Mouse (Mus musculus) skeletal muscle tissue, adult 2 months (tissue): ENCODE data around the gene Wwp2.

Experiments
- DNase-seq: peaks from one replicate; pipeline ENCODE4 v3.0.0-alpha.2; 2012; ENCODE audit warnings: low read depth, low spot score

Wwp2 gene

DNA sequence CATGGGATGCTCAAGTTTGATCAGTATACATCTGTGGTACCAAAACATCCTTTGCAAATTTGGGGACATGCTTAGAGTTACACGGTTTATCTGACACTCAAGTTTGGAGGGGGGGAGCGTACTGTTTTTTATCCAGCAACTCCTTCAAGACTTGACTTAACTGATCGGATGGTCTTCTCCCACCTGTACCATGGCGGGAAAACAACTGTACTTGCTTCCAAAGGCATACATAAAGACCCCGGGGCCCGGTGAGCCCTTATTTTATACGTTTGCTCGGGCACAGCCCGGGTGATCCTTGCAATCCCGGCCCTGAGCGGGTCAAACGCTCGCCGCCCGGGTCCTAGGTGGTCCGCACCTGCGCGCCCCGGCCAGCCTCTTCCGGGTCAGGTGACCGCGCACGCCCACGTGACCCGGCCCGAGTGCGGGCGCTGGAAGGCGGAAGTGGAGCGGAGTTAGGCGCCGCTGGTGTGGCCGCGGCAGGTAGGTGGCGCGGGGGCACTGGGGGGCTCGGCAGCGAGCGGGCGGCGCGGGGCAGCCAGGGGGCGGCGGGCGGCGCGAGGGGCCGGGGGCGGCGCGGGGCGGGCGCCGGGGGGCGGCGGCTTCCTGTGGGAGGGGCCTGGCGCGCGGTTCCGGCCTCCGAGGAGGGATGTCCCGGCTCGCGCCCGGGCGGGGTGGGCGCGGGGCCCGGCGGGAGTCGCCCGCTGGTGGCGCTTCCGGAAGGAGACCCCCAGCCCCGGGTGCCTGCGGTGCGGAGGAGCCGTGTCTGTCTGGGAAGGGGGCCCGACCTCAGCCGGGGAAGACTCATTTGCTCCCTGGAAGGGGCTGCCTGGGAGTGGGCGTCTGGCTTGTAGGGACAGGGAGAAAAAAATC is at the start of gene Wwp2:
Gene Wwp2 (plus strand): TSS at position 404 of the 870 bp plus-strand sequence.
- DNase-seq: no peak

GRCm38 (mm10) chr8:107386642-107387041 is 49.5 kb upstream of the Wwp2 start:
- DNase-seq: peak; percentile 48

DNA sequence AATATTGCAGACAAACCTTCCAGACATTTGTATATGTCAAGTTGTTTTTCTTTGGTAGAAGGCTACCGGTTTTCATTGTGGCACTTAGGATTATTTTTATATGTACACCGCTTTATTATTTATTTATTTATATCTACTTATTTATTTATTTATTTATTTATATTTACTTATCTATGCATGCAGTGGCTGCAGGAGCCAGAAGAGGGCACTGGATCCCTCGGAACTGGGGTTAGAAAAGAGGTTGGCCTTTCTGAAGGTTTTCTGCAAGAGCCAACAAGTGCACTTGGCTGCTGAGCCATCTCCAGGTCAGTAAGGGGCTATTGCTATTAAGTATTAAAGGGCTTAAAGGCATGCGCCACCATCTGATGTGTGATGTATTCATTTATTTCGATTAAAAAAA is 48.3 kb upstream of the Wwp2 start:
- DNase-seq: no peak

DNA sequence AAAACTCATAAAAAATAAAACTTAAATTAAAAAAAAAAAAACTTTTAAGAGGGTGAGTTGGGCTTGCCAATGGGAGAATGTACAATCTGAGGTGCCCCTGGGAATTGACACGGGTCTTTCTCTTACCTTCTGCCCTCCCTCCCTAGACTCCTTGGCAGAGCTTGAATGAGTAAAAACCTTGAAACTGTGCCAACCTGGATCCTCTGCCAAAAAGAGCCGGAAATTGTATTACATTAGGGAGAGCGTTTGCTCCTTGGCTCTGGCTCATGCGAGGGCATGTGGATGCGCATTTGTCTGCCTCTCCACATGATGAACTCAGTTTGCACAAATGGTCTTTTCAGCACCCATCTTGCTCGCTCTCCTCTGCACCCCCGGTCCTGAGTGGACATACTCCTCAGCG is 46.6 kb upstream of the Wwp2 start:
- no peak for DNase-seq

GRCm38 (mm10) chr8:107390476-107391135 is 45.6 kb upstream of the Wwp2 start:
- DNase-seq: no peak

GRCm38 (mm10) chr8:107391136-107391516 is 45.0 kb upstream of the Wwp2 start:
- no peak for DNase-seq

DNA sequence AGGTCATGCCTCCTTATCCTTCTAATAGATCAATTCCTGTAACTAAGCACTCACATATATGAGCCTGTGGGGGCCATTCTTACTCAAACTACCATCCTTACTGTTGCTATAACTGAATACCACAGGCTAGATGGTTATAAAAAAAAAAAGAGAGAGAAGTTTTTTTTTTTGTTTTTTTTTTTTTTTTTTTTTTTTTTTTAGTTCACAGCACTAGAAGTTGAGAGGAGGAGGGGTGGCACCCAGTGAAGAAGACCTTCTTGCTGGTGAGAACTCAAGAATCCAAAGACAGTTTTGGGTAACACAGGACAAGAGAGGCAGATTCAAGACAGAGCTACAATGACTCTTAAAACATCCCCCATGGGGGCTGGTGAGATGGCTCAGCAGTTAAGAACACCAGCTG is 40.8 kb upstream of the Wwp2 start:
- DNase-seq: no peak

DNA sequence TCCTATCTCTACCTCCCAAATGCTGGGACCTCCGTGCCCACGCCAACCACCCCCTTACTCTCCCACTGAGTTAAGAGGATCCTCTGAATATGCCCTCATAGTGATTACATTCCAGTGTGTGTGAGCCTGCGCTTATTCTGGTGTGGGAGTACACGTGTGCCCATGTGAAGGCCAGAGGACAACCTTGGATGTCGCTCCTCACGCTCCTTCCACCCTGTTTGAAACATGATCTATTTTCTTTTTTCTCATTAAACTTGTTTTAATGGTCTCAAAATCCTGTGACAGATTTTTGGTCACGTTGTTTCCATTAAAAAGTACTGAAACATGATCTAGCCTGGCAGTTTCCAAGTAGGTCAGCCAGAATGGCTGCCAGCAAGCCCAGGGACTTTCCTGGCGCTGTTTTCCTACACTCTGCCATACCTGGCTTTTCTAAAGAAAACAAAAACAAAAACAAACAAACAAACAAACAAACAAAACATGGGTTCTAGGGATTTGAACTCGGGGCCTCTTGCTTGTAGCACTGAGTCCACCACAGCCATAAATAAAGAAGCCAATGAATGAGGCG is 40.0 kb upstream of the Wwp2 start:
- DNase-seq: no peak

DNA sequence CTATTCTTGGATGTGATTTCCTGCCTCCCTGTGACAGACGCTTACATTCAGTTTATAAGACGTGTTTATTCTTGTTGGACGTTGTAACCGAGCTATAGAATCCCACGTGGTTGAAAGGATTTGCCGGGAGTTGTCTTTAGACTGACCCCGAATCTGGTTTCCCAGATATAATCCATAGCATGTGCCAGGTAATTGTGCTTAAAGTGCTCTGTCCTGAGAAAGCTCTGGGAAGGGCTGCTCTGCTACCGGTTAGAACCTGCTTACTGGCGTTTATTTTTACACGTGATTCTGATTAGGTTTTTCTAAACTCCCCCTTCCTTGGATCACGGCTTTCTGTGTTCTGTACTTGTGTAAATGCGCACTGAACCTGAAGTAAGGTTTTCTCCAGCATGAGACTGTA is 38.5 kb upstream of the Wwp2 start:
- DNase-seq: no peak

DNA sequence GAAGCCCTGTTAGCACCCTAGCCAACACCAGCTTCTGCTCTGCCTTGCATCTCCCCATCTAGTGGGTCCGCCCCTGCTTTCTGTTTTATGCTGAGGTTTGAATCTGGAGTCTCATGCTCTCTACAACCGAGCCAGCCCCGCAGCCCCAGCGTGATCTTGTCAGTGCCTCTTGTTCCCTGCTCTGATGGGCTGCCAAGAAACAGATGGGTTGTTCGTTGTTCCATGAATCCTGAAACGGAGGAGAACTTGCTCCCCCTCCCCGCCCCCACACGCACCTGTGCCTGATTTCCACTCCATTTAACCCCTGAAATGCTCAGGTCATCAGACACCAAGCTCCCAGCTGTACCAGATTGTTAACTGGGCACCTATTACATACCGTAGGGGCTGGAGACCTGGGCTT is 36.7 kb upstream of the Wwp2 start:
- no peak for DNase-seq

DNA sequence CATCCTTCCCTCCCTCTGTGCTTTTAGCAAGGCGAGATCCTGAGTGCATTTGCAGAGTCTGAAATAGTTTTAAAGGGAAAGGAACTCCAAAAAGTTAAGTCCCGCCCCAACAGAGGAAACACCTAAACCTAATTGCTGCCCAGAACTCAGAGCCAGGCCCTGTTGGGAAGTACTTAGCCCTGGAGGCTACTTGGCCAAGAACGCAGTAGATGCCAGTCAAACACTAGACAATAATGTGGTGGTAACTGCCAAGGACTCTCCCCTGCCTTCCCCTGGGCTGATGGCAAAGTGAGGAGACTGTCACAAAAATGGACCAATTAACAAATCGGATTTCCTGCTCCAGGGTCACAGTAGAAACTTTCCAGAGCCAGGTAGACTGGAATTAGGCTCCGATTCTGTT is 34.3 kb upstream of the Wwp2 start:
- DNase-seq: no peak

DNA sequence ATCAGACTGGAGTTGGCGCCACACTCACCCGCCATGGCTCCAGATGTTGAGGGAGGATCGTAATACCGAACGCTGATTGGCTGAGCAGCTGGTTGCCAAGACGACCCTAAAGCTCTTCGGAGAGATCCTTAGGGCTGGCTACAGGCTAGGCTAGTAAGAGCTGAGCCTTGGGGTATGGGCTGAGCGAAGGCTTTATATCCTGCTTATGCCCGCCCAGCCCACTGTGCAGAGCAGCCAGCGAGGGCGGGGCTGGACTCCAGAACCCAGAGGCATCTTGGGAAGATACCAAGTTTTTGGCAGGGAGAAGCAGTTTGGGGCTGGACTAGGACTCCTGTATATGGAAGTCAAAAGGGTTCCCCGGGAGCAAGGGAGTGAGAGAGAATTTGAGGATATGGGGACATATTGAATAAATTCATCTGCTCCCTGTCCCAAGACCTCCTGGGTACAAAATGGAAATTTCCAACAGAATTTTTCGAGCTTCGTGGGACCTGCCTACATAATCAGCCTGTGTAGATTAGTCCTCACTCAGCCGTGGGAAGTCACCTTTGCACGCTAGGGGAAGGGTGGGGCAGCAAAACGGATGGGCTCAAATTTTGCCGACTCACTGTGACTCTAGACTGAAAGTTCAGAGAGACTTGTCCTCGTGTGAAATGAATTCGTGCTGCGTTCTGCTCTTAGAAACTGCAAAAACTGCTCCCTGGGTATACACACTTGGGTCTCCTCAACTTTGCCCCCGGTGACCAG is 33.0 kb upstream of the Wwp2 start, which contains the start of gene Nqo1:
Gene Nqo1 (minus strand): TSS at position 169 of the 744 bp plus-strand sequence.
- peak; percentile 84 for DNase-seq

GRCm38 (mm10) chr8:107404057-107404456 is 32.1 kb upstream of the Wwp2 start:
- DNase-seq: no peak

GRCm38 (mm10) chr8:107405935-107406334 is 30.2 kb upstream of the Wwp2 start:
- DNase-seq: no peak

GRCm38 (mm10) chr8:107411391-107411790 is 24.8 kb upstream of the Wwp2 start:
- DNase-seq: no peak

- DNase-seq: no peak
Measured at GRCm38 (mm10) chr8:107412552-107412951, 23.6 kb upstream of the Wwp2 start.

GRCm38 (mm10) chr8:107413881-107414280 is 22.3 kb upstream of the Wwp2 start:
- no peak for DNase-seq

DNA sequence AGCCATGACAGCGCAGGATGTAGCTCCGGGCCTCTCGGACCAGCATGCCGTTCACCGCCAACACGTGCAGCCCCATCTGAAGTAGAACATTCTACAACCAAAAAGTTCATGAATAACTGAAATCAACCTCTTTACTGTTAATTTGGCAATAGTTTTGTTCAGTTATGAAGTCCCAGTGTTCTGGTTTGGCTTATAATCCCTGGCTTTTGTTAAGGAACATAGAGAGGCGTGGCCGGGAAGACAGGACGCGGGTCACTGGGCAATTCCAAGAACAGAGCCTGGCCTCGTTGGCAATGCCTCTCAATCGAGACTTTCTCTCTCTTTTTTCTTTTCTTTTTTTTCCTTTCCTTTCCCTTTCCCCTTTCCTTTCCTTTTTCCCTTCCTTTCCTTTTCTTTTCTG is 19.2 kb upstream of the Wwp2 start:
- no peak for DNase-seq

- no peak for DNase-seq
Measured at GRCm38 (mm10) chr8:107424176-107424575, 12.0 kb upstream of the Wwp2 start.

GRCm38 (mm10) chr8:107424597-107425229 is 11.5 kb upstream of the Wwp2 start, which contains the start of gene Nob1:
Nob1 (minus strand) TSS chr8:107425051.
- DNase-seq: peak; percentile 98

- DNase-seq: no peak
Measured at GRCm38 (mm10) chr8:107425230-107425597, 11.0 kb upstream of the Wwp2 start.
